ENCODE assay signal across 16 mouse cellular contexts in genomic region chr17:62851268-62851667, GRCm38 (mm10). TPM values are rescaled to one million over a fixed set of nuclear protein-coding genes. Genes with fewer than 3 reads are reported as not detected.
DNase-seq lines count a peak whose midpoint lies in the region; ATAC-seq and TF ChIP-seq lines count a peak whose summit lies in the region.
"Had no signal": no experiment of that assay in that cellular context is flagged by ENCODE, and none has a peak within 500 bp of the region (broad histone marks: within the 10 kb centered on the region; RNA-seq: fewer than 3 reads in every experiment).

No protein-coding gene starts in this region.

- no peak overlapping the region for H3K4me2 ChIP-seq in kidney, embryonic 14.5 days (replicated peaks; ENCODE audit: low read depth, low read length)
- H3K4me2 ChIP-seq in stomach, embryonic 14.5 days (replicated peaks; ENCODE audit: low read depth, low read length), result no peak overlapping the region
- no peak overlapping the region for H3K4me2 ChIP-seq in stomach, postnatal 0 days (replicated peaks; ENCODE audit: low read depth)
- H3K4me2 ChIP-seq: embryonic facial prominence, embryonic 15.5 days; forebrain, embryonic 13.5 days had no signal

- TF ChIP-seq CTCF in stomach, postnatal 0 days (IDR thresholded peaks at IDR 0.05; ENCODE audit: low read depth), result no peak

- H3K9ac ChIP-seq in kidney, embryonic 14.5 days (ENCODE audit: low read depth, low read length), result no peak overlapping the region
- no peak overlapping the region for H3K9ac ChIP-seq in stomach, embryonic 14.5 days (replicated peaks; ENCODE audit: low read depth, low read length)
- H3K9ac ChIP-seq in stomach, postnatal 0 days (ENCODE audit: low read length), result no peak overlapping the region
- H3K9ac ChIP-seq: embryonic facial prominence, embryonic 15.5 days; forebrain, embryonic 13.5 days; liver, embryonic 14.5 days had no signal

- no peak overlapping the region for H3K27ac ChIP-seq in kidney, embryonic 14.5 days (ENCODE audit: low read depth, low read length)
- H3K27ac ChIP-seq in stomach, embryonic 14.5 days (ENCODE audit: low read length), result no peak overlapping the region
- no peak overlapping the region for H3K27ac ChIP-seq in stomach, postnatal 0 days (replicated peaks)
- H3K27ac ChIP-seq: embryonic facial prominence, embryonic 15.5 days; forebrain, embryonic 13.5 days; liver, embryonic 14.5 days had no signal

- no peaks in the 10 kb centered on the region for H3K9me3 ChIP-seq in kidney, embryonic 14.5 days (ENCODE audit: control insufficient read depth, low read length)
- H3K9me3 ChIP-seq in stomach, embryonic 14.5 days (ENCODE audit: control insufficient read depth, low read depth, low read length), result no peaks in the 10 kb centered on the region
- no peaks in the 10 kb centered on the region for H3K9me3 ChIP-seq in stomach, postnatal 0 days (ENCODE audit: control insufficient read depth, low read length)
- H3K9me3 ChIP-seq: embryonic facial prominence, embryonic 15.5 days; forebrain, embryonic 13.5 days had no signal

- no peaks in the 10 kb centered on the region for H3K27me3 ChIP-seq in kidney, embryonic 14.5 days (ENCODE audit: control insufficient read depth, insufficient read depth, low read length)
- no peaks in the 10 kb centered on the region for H3K27me3 ChIP-seq in stomach, embryonic 14.5 days (ENCODE audit: control insufficient read depth, insufficient read depth, low read length)
- H3K27me3 ChIP-seq in stomach, postnatal 0 days (ENCODE audit: control insufficient read depth, insufficient read depth, low read length), result no peaks in the 10 kb centered on the region
- H3K27me3 ChIP-seq: embryonic facial prominence, embryonic 15.5 days; forebrain, embryonic 13.5 days had no signal

- 33% methylated on average over 7 of the region's 7 CpGs for WGBS in kidney, embryonic 14.5 days
- WGBS in stomach, embryonic 14.5 days, result 37% methylated on average over 7 of the region's 7 CpGs
- WGBS in stomach, postnatal 0 days, result 40% methylated on average over 7 of the region's 7 CpGs

- peak; percentile 67; the same call in 1 of the 2 replicates for ATAC-seq in kidney, embryonic 14.5 days (ENCODE audit: low FRiP score, low TSS enrichment)
- ATAC-seq in stomach, embryonic 14.5 days (ENCODE audit: insufficient number of reproducible peaks, insufficient read depth, low FRiP score, low read depth), result peak; percentile 37; the same call in 1 of the 2 replicates
- ATAC-seq in stomach, postnatal 0 days (ENCODE audit: low FRiP score, low TSS enrichment), result no peak
- ATAC-seq: forebrain, embryonic 13.5 days had no signal

- TF ChIP-seq EP300 in stomach, postnatal 0 days (optimal IDR thresholded peaks at IDR 0.05), result no peak

- H3K4me3 ChIP-seq in kidney, embryonic 14.5 days (ENCODE audit: low read length), result no peak overlapping the region
- no peak overlapping the region for H3K4me3 ChIP-seq in stomach, embryonic 14.5 days (ENCODE audit: low read depth, low read length)
- no peak overlapping the region for H3K4me3 ChIP-seq in stomach, postnatal 0 days (ENCODE audit: low read depth, low read length)
- H3K4me3 ChIP-seq: embryonic facial prominence, embryonic 15.5 days; forebrain, embryonic 13.5 days had no signal

- H3K4me1 ChIP-seq in kidney, embryonic 14.5 days (ENCODE audit: control insufficient read depth, insufficient read depth, low read length), result peaks cover 7% of the 10 kb centered on the region
- peaks cover 30% of the 10 kb centered on the region for H3K4me1 ChIP-seq in stomach, embryonic 14.5 days (ENCODE audit: control insufficient read depth, insufficient read depth, low read length)
- 0 out of 2 replicates have a peak, but pooled peaks cover 3% of the 10 kb centered on the region for H3K4me1 ChIP-seq in stomach, postnatal 0 days (replicated peaks; ENCODE audit: control insufficient read depth, insufficient read depth)

- no peaks in the 10 kb centered on the region for H3K36me3 ChIP-seq in kidney, embryonic 14.5 days (ENCODE audit: control insufficient read depth, insufficient read depth, low read length)
- no peaks in the 10 kb centered on the region for H3K36me3 ChIP-seq in stomach, embryonic 14.5 days (ENCODE audit: control insufficient read depth, insufficient read depth, low read length)
- H3K36me3 ChIP-seq in stomach, postnatal 0 days (ENCODE audit: control insufficient read depth, insufficient read depth, low read length), result no peaks in the 10 kb centered on the region
- H3K36me3 ChIP-seq: embryonic facial prominence, embryonic 15.5 days had no signal

- peak; percentile 66 for DNase-seq in embryo, embryonic 10 days (ENCODE audit: low spot score)
- no peak for DNase-seq in embryo, embryonic 9.5 days (ENCODE audit: extremely low spot score)
- no peak for DNase-seq in kidney, postnatal 36 days
- no peak for DNase-seq in stomach, postnatal 0 days (ENCODE audit: low spot score)
- peak; percentile 54 for DNase-seq in retina, postnatal 1 day
- no peak for DNase-seq in ovary, postnatal 36 days (ENCODE audit: low spot score)
- DNase-seq: cerebellum, adult 11 months; cerebellum, postnatal 36 days; lung, postnatal 4 days; right cerebral cortex, adult 18-20 months; spleen, adult 18-20 months had no signal

RNA-seq across cellular contexts. Expression of gene Efna5, which starts 29.8 kb away (rescaled TPM):
- polyA plus RNA-seq in kidney, embryonic 14.5 days (2014; fragmentation: Nextera tagmentation; extraction: Ambion mirVana), result 26.6 and 36.4 TPM in 2 replicates
- polyA plus RNA-seq in stomach, embryonic 14.5 days (2014; fragmentation: Nextera tagmentation; extraction: Ambion mirVana), result 56.9 and 58.6 TPM in 2 replicates
- polyA plus RNA-seq in stomach, postnatal 0 days (2015; fragmentation: Nextera tagmentation; extraction: Ambion mirVana), result 23.3 and 23.9 TPM in 2 replicates

Comparison
In these comparisons a context has a peak if more than half of its experiments do, and no peak if none do; other contexts are left out.
1. DNase-seq: peak in embryo, embryonic 10 days (single experiment) and retina, postnatal 1 day (single experiment); none in embryo, embryonic 9.5 days (single experiment), kidney, postnatal 36 days (0 of 2), stomach, postnatal 0 days (single experiment) and ovary, postnatal 36 days (single experiment).